Mouse (Mus musculus) forebrain, embryonic 15.5 days (tissue): Measurements from ENCODE around the gene Cep350. TPM values are rescaled to one million over a fixed set of nuclear protein-coding genes. Genes with fewer than 3 reads are reported as not detected.
A peak's percentile ranks its signal among the peaks of the same experiment; 100 is the strongest.

Experiments used
- ATAC-seq: fragments of 200-750 bp; cut with Nextera tagmentation; replicated peaks from 2 replicates; pipeline ENCODE4 v1.8.0; 2017; ENCODE audit warnings: mild to moderate bottlenecking, moderate TSS enrichment, moderate library complexity
- H3K27ac ChIP-seq: fragments of 300-500 bp; sonication (generic); replicated peaks from 2 replicates; pipeline ENCODE4 v1.5.1; 2015; ENCODE audit warnings: mild to moderate bottlenecking, inconsistent platforms
- H3K27me3 ChIP-seq: fragments of 300-500 bp; sonication (generic); 2 replicates; pipeline ENCODE4 v1.6.1; 2015; ENCODE audit warnings: inconsistent platforms
- H3K36me3 ChIP-seq: fragments of 300-500 bp; sonication (generic); 2 replicates; pipeline ENCODE4 v1.6.1; 2015; ENCODE audit warnings: mild to moderate bottlenecking, inconsistent platforms
- H3K4me1 ChIP-seq: fragments of 300-500 bp; sonication (generic); 2 replicates; pipeline ENCODE4 v1.6.1; 2015; ENCODE audit warnings: inconsistent platforms
- H3K4me2 ChIP-seq: fragments of 300-500 bp; sonication (generic); replicated peaks from 2 replicates; pipeline ENCODE4 v1.6.1; 2015; ENCODE audit warnings: mild to moderate bottlenecking, inconsistent platforms
- H3K4me3 ChIP-seq: fragments of 300-500 bp; sonication (generic); 2 replicates; pipeline ENCODE4 v1.5.1; 2015; ENCODE audit warnings: mild to moderate bottlenecking, inconsistent platforms
- H3K9ac ChIP-seq: fragments of 300-500 bp; sonication (generic); replicated peaks from 2 replicates; pipeline ENCODE4 v1.6.1; 2015; ENCODE audit warnings: mild to moderate bottlenecking, inconsistent platforms
- H3K9me3 ChIP-seq: fragments of 300-500 bp; sonication (generic); 2 replicates; pipeline ENCODE4 v1.6.1; 2016; ENCODE audit warnings: inconsistent platforms
- WGBS: fragments of 180-500 bp; shearing (Covaris S2); methylation state at CpG from one replicate; pipeline ENCODE4 v1.1.7; 2015; ENCODE audit warnings: mixed read lengths; 5-methylcytosine and 5-hydroxymethylcytosine counted together
- polyA plus RNA-seq: library from polyadenylated mRNA; unstranded; fragments of >200 nt; fragmentation: Nextera tagmentation; extraction: Ambion mirVana; gene quantifications from 2 replicates; pipeline ENCODE4 v1.2.1, GENCODE M21; 2015

Gene Cep350
- polyA plus RNA-seq, 1 experiment from 2014 or later = 12.3 TPM

GRCm38 (mm10) chr1:155820646-155821045 lies 152.4 kb downstream of the Cep350 start:
- Histone ChIP-seq H3K27ac (no peak overlapping the region), H3K4me2 (no peak overlapping the region), H3K4me1 (no peaks in the 10 kb centered on the region), H3K36me3 (no peaks in the 10 kb centered on the region), H3K9ac (no peak overlapping the region), H3K4me3 (no peak overlapping the region), H3K9me3 (no peaks in the 10 kb centered on the region), H3K27me3 (no peaks in the 10 kb centered on the region)
- ATAC-seq = no peak
- 87% methylated on average over 5 of the region's 5 CpGs for WGBS

GRCm38 (mm10) chr1:155816167-155816566 lies 156.9 kb downstream of the Cep350 start:
- no peaks in the 10 kb centered on the region for H3K36me3 ChIP-seq
- no peaks in the 10 kb centered on the region for H3K27me3 ChIP-seq
- H3K4me2 ChIP-seq = no peak overlapping the region
- no peak overlapping the region for H3K9ac ChIP-seq
- no peak overlapping the region for H3K27ac ChIP-seq
- ATAC-seq = no peak
- WGBS = 57% methylated on average over 2 of the region's 2 CpGs
- no peaks in the 10 kb centered on the region for H3K9me3 ChIP-seq
- H3K4me1 ChIP-seq = peaks cover 6% of the 10 kb centered on the region
- H3K4me3 ChIP-seq = no peak overlapping the region

GRCm38 (mm10) chr1:155812581-155813499 lies 160.2 kb downstream of the Cep350 start, which contains the start of gene Qsox1:
Gene Qsox1 (minus strand): TSS chr1:155812889.
- Histone ChIP-seq H3K4me3 (peak within 1 kb of the TSS; percentile 80), H3K9ac (peak within 1 kb of the TSS; percentile 68), H3K36me3 (no peaks in the 10 kb centered on the region), H3K27me3 (no peaks in the 10 kb centered on the region), H3K9me3 (no peaks in the 10 kb centered on the region), H3K27ac (0 out of 2 replicates have a peak within 1 kb of the TSS, but pooled peaks have one; percentile 14), H3K4me2 (peak within 1 kb of the TSS; percentile 66), H3K4me1 (peaks cover 17% of the 10 kb centered on the region)
- 1% methylated on average over 67 of the region's 67 CpGs for WGBS
- ATAC-seq = peak; percentile 97

- H3K36me3 ChIP-seq = no peaks in the 10 kb centered on the region
- H3K27me3 ChIP-seq = no peaks in the 10 kb centered on the region
- H3K9ac ChIP-seq = peak overlapping the region; percentile 68
- peak overlapping the region; percentile 80 for H3K4me3 ChIP-seq
- no peaks in the 10 kb centered on the region for H3K9me3 ChIP-seq
- 0 out of 2 replicates have a peak overlapping the region, but pooled peaks have one; percentile 14 for H3K27ac ChIP-seq
- H3K4me1 ChIP-seq = peaks cover 17% of the 10 kb centered on the region
- ATAC-seq = no peak; the same call in none of the 2 replicates
- peak overlapping the region; percentile 66 for H3K4me2 ChIP-seq
- whole genome bisulfite sequencing = 4% methylated on average over 22 of the region's 22 CpGs
Measured at GRCm38 (mm10) chr1:155811995-155812580, 161.0 kb downstream of the Cep350 start.

- Histone ChIP-seq H3K4me3 (no peak overlapping the region), H3K9me3 (no peaks in the 10 kb centered on the region), H3K4me2 (no peak overlapping the region), H3K36me3 (no peaks in the 10 kb centered on the region), H3K27ac (no peak overlapping the region), H3K4me1 (peaks cover 17% of the 10 kb centered on the region), H3K27me3 (no peaks in the 10 kb centered on the region), H3K9ac (no peak overlapping the region)
- ATAC-seq = no peak
- 58% methylated on average over 7 of the region's 7 CpGs for WGBS
Measured at GRCm38 (mm10) chr1:155810616-155811015, 162.4 kb downstream of the Cep350 start.

GRCm38 (mm10) chr1:155809706-155810442 lies 163.2 kb downstream of the Cep350 start:
- Histone ChIP-seq H3K4me2 (no peak overlapping the region), H3K4me1 (peaks cover 17% of the 10 kb centered on the region), H3K27ac (no peak overlapping the region), H3K9me3 (no peaks in the 10 kb centered on the region), H3K27me3 (no peaks in the 10 kb centered on the region), H3K36me3 (no peaks in the 10 kb centered on the region), H3K4me3 (no peak overlapping the region), H3K9ac (no peak overlapping the region)
- 71% methylated on average over 10 of the region's 10 CpGs for WGBS
- no peak for ATAC-seq

- Histone ChIP-seq H3K4me1 (peaks cover 17% of the 10 kb centered on the region), H3K4me3 (no peak overlapping the region), H3K9me3 (no peaks in the 10 kb centered on the region), H3K36me3 (no peaks in the 10 kb centered on the region), H3K4me2 (no peak overlapping the region), H3K27ac (no peak overlapping the region), H3K27me3 (no peaks in the 10 kb centered on the region), H3K9ac (no peak overlapping the region)
- ATAC-seq = no peak
- 96% methylated on average over 4 of the region's 4 CpGs for WGBS
Measured at GRCm38 (mm10) chr1:155808261-155808660, 164.8 kb downstream of the Cep350 start.

GRCm38 (mm10) chr1:155805607-155806006 lies 167.4 kb downstream of the Cep350 start:
- peaks cover 9% of the 10 kb centered on the region; the same call in 1 of the 2 replicates for H3K4me1 ChIP-seq
- no peak for ATAC-seq
- WGBS = 95% methylated on average over 9 of the region's 9 CpGs
- no peaks in the 10 kb centered on the region for H3K9me3 ChIP-seq
- no peak overlapping the region for H3K9ac ChIP-seq
- 0 out of 2 replicates have a peak, but pooled peaks cover 5% of the 10 kb centered on the region for H3K36me3 ChIP-seq
- no peak overlapping the region for H3K4me3 ChIP-seq
- H3K27ac ChIP-seq = no peak overlapping the region
- H3K27me3 ChIP-seq = no peaks in the 10 kb centered on the region
- no peak overlapping the region for H3K4me2 ChIP-seq

GRCm38 (mm10) chr1:155801014-155801991 lies 171.8 kb downstream of the Cep350 start:
- ATAC-seq = no peak
- H3K4me1 ChIP-seq = 0 out of 2 replicates have a peak, but pooled peaks cover 5% of the 10 kb centered on the region
- no peak overlapping the region for H3K4me2 ChIP-seq
- no peaks in the 10 kb centered on the region for H3K9me3 ChIP-seq
- no peak overlapping the region for H3K9ac ChIP-seq
- WGBS = 90% methylated on average over 11 of the region's 11 CpGs
- H3K4me3 ChIP-seq = no peak overlapping the region
- no peak overlapping the region for H3K27ac ChIP-seq
- H3K36me3 ChIP-seq = peaks cover 5% of the 10 kb centered on the region; the same call in 1 of the 2 replicates
- no peaks in the 10 kb centered on the region for H3K27me3 ChIP-seq

- 95% methylated on average over 4 of the region's 4 CpGs for WGBS
- ATAC-seq = no peak
Measured at GRCm38 (mm10) chr1:155798000-155798399, 175.1 kb downstream of the Cep350 start.

GRCm38 (mm10) chr1:155797425-155797824 lies 175.6 kb downstream of the Cep350 start:
- H3K4me3 ChIP-seq = no peak overlapping the region
- H3K4me1 ChIP-seq = 0 out of 2 replicates have a peak, but pooled peaks cover 5% of the 10 kb centered on the region
- no peak overlapping the region; the same call in 1 of the 2 replicates for H3K27ac ChIP-seq
- no peak overlapping the region for H3K4me2 ChIP-seq
- no peaks in the 10 kb centered on the region for H3K9me3 ChIP-seq
- ATAC-seq = no peak
- H3K27me3 ChIP-seq = no peaks in the 10 kb centered on the region
- H3K36me3 ChIP-seq = peaks cover 10% of the 10 kb centered on the region; the same call in 1 of the 2 replicates
- H3K9ac ChIP-seq = no peak overlapping the region
- whole genome bisulfite sequencing = 79% methylated on average over 4 of the region's 4 CpGs

More at GRCm38 (mm10) chr1:155798000-155798399, 175.1 kb downstream of the Cep350 start:
- H3K27ac ChIP-seq = no peak overlapping the region
- H3K9ac ChIP-seq = no peak overlapping the region
- no peak overlapping the region for H3K4me3 ChIP-seq
- no peak overlapping the region for H3K4me2 ChIP-seq
- H3K9me3 ChIP-seq = no peaks in the 10 kb centered on the region
- no peaks in the 10 kb centered on the region for H3K27me3 ChIP-seq
- H3K4me1 ChIP-seq = 0 out of 2 replicates have a peak, but pooled peaks cover 5% of the 10 kb centered on the region
- peaks cover 13% of the 10 kb centered on the region; the same call in 1 of the 2 replicates for H3K36me3 ChIP-seq
